Mouse (Mus musculus) neural tube, embryonic 15.5 days (tissue): ENCODE measurements at regions not wholly inside any gene's neighbourhood (a gene's known extent, or its start where the extent isn't known, plus 50 kb on each side); places are given as distances from the start of the nearest gene placed in this dataset.

Source experiments
- ATAC-seq: fragments of 200-750 bp; cut with Nextera tagmentation; 2 replicates; pipeline ENCODE4 v1.8.0; 2017; ENCODE audit warnings: mild to moderate bottlenecking, moderate TSS enrichment, moderate library complexity; ENCODE audit not compliant: low FRiP score
- H3K27ac ChIP-seq: fragments of 300-500 bp; sonication (generic); replicated peaks from 2 replicates; pipeline ENCODE4 v1.5.1; 2015; ENCODE audit warnings: mild to moderate bottlenecking, inconsistent platforms
- H3K27me3 ChIP-seq: fragments of 300-500 bp; sonication (generic); replicated peaks from 2 replicates; pipeline ENCODE4 v1.6.1; 2015; ENCODE audit warnings: inconsistent platforms
- H3K36me3 ChIP-seq: fragments of 300-500 bp; sonication (generic); 2 replicates; pipeline ENCODE4 v1.6.1; 2015; ENCODE audit warnings: inconsistent platforms
- H3K4me1 ChIP-seq: fragments of 300-500 bp; sonication (generic); 2 replicates; pipeline ENCODE4 v1.6.1; 2015; ENCODE audit warnings: inconsistent platforms
- H3K4me2 ChIP-seq: fragments of 300-500 bp; sonication (generic); 2 replicates; pipeline ENCODE4 v1.6.1; 2015; ENCODE audit warnings: inconsistent platforms, mild to moderate bottlenecking, moderate library complexity
- H3K4me3 ChIP-seq: fragments of 300-500 bp; sonication (generic); replicated peaks from 2 replicates; pipeline ENCODE4 v1.5.1; 2015; ENCODE audit warnings: mild to moderate bottlenecking, inconsistent platforms
- H3K9ac ChIP-seq: fragments of 300-500 bp; sonication (generic); replicated peaks from 2 replicates; pipeline ENCODE4 v1.6.1; 2015; ENCODE audit warnings: mild to moderate bottlenecking, inconsistent platforms
- H3K9me3 ChIP-seq: fragments of 300-500 bp; sonication (generic); replicated peaks from 2 replicates; pipeline ENCODE4 v1.6.1; 2016; ENCODE audit warnings: inconsistent platforms
- WGBS: fragments of 180-500 bp; shearing (Covaris S2); methylation state at CpG from one replicate; pipeline ENCODE4 v1.1.7; 2015; ENCODE audit warnings: mixed read lengths; 5-methylcytosine and 5-hydroxymethylcytosine counted together

DNA sequence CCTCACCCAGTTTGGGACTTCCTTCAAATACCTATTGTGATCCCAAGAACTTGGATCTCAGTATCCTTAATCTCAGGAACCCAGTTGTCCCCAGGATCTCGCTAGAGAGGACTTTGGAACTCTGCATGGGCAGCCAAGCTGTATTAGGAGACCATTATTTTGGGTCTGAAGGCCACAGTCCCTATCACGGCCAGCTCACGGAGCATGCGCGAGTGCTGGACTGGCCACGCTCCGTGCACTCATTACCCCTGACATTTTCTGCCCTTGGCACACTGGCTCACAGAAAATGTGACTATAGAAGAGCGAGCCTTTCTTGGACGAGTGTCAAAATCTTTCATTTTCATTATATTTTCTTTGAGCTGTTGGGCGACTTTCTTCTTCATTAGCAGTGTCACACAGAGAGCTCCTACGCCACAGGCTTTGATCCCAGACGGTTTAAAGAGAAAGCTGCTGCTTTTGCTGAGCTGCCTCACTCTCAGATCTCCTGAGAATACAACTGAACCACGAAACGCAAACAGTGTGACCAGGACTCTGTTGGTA lies 79.4 kb upstream of the Slc25a36 start:
- no peaks in the 10 kb centered on the region for H3K9me3 ChIP-seq
- no peak overlapping the region for H3K4me3 ChIP-seq
- WGBS = 80% methylated on average over 14 of the region's 14 CpGs
- H3K27me3 ChIP-seq = no peaks in the 10 kb centered on the region
- H3K27ac ChIP-seq = no peak overlapping the region
- peak overlapping the region; percentile 15; the same call in 1 of the 2 replicates for H3K4me2 ChIP-seq
- no peaks in the 10 kb centered on the region for H3K36me3 ChIP-seq
- H3K9ac ChIP-seq = no peak overlapping the region
- ATAC-seq = no peak
- H3K4me1 ChIP-seq = no peaks in the 10 kb centered on the region

DNA sequence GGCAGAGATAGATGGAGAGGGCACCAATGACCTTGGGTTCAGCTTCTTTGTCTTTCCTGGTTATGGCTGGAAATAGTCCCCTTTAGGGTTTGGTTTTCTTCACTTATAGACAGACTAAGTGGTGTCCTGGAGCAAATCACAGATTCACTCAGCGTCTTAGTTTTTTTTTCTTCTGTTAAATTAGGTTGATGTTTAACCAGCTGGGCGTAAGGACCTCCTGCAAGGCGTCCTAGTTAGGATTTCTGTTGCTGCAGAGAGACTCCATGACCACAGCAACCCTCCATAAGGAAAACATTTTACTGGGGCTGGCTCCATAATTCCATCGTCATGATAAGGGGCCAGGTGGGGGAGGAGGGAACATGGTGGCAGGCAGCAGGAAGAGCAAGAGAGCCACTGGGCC lies 78.7 kb upstream of the Slc25a36 start:
- H3K4me1 ChIP-seq = no peaks in the 10 kb centered on the region
- no peak overlapping the region for H3K27ac ChIP-seq
- ATAC-seq = no peak
- no peaks in the 10 kb centered on the region for H3K27me3 ChIP-seq
- no peaks in the 10 kb centered on the region for H3K9me3 ChIP-seq
- no peaks in the 10 kb centered on the region for H3K36me3 ChIP-seq
- H3K4me3 ChIP-seq = no peak overlapping the region
- no peak overlapping the region for H3K9ac ChIP-seq
- H3K4me2 ChIP-seq = no peak overlapping the region
- WGBS = 86% methylated on average over 4 of the region's 4 CpGs

DNA sequence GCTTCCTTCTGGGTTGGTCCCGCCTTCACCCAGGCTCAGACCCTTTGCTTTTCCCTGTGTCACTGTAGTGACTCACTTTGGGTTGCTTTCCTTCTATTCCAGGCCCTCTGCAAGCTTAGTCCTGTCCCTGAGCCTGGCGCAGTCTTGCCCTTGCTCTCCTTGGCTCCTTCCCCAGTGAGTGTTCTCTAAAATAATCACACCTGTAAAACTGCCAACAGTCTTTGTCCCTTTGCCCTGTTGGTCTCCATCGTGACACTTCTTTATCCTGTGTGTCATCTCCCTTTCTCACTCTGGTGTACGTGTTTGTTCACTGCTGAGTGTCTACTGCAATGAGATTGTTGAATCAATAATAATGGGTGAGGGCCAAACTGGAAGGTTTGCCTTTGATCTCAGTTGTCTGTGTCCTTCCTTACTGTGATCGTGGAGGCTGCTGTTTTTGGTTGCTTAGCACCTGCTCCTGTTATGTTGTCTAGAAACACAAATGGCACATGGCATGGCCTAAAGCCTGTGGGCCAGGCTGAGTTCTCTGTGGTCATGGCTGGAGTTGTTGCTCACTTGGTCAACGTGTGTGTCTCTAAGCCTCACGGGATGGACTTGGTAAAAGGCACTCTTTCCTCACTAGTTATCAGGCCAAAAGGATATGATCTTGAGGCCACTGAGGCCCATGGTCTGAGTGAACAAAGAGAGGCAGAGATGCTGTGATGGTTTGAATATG lies 77.8 kb upstream of the Slc25a36 start:
- no peak for ATAC-seq
- Histone ChIP-seq H3K4me2 (no peak overlapping the region), H3K9ac (no peak overlapping the region), H3K4me1 (no peaks in the 10 kb centered on the region), H3K27ac (no peak overlapping the region), H3K27me3 (no peaks in the 10 kb centered on the region), H3K36me3 (no peaks in the 10 kb centered on the region), H3K4me3 (no peak overlapping the region), H3K9me3 (no peaks in the 10 kb centered on the region)
- 84% methylated on average over 7 of the region's 7 CpGs for WGBS

DNA sequence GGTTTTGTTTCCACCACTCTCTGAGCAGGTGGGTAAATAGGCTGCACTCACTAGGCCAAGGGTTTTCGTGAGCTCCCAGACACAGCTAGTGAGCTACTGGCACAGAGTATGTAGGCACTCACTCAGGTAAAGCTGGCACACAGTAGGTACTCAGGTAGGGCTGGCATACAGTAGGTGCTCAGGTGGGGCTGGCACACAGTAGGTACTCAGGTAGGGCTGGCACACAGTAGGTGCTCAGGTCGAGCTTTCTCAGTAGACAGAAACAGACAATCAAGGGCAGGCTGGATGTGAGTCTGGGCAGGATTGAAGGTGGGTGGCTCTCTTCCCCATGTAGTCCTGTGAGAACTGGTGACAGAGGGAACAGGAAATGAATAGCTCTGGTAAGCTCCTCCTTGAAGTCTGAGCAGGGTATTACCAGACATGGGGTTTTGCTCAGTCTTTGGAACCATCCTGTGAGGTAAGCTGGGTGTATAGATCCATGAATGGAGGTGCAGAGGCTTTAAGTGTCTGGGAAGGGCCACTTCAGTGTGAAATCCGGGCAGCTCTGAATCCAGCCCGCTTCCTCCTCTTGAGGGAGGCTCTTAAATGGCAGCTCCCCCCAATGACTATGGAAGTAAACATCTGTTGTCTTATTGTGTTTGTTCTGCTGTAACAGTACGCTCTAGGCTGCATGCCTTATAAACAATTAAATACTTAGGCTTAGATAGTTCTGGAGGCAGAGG lies 62.4 kb upstream of the Slc25a36 start:
- Histone ChIP-seq H3K4me1 (no peaks in the 10 kb centered on the region), H3K9ac (no peak overlapping the region), H3K4me2 (no peak overlapping the region), H3K27me3 (no peaks in the 10 kb centered on the region), H3K27ac (no peak overlapping the region), H3K36me3 (no peaks in the 10 kb centered on the region), H3K9me3 (no peaks in the 10 kb centered on the region), H3K4me3 (no peak overlapping the region)
- ATAC-seq = no peak
- WGBS = 81% methylated on average over 5 of the region's 5 CpGs

DNA sequence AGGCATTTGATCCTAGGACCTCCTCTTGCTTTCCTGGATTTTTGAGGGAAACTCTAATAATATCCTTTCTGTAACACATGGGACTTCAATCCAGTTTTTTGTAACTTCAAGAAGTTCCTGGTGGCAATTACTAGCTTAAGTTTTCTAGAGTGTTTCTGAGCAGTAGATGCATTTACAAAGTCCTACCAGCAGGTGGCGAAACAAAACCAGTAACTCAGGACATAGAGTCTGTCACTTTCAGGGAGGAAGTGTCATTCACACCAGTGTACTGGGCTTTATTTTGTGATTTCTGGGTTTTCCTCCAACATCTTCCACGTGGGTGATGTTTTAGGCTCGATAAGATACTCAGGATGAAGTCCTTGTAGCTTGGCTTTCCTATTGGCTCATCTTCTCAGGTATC lies 61.1 kb upstream of the Slc25a36 start:
- no peaks in the 10 kb centered on the region for H3K36me3 ChIP-seq
- ATAC-seq = no peak
- H3K27ac ChIP-seq = no peak overlapping the region
- H3K4me1 ChIP-seq = no peaks in the 10 kb centered on the region
- no peaks in the 10 kb centered on the region for H3K27me3 ChIP-seq
- H3K4me3 ChIP-seq = no peak overlapping the region
- 13% methylated on average over 3 of the region's 3 CpGs for WGBS
- no peaks in the 10 kb centered on the region for H3K9me3 ChIP-seq
- no peak overlapping the region for H3K4me2 ChIP-seq
- no peak overlapping the region for H3K9ac ChIP-seq

DNA sequence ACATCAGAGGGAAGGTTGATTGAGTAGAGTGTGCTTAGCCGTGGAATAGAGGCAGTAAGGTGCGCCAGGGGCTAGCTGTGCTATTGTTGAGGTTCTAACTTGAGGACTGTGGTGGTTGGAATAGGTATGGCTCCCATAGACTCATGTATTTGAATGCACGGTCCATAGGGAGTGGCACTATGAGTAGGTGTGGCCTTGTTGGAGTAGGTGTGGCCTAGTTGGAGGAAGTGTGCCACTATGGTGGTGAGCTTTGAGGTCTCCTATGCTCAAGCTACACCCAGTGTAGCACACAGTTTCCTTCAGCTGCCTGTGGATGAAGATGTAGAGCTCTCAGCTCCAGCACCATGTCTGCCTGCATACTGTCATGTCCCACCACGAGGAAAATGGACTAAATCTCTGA lies 60.5 kb upstream of the Slc25a36 start:
- H3K36me3 ChIP-seq = no peaks in the 10 kb centered on the region
- no peaks in the 10 kb centered on the region for H3K9me3 ChIP-seq
- no peak overlapping the region for H3K27ac ChIP-seq
- no peak for ATAC-seq
- no peak overlapping the region for H3K4me2 ChIP-seq
- no peaks in the 10 kb centered on the region for H3K27me3 ChIP-seq
- no peak overlapping the region for H3K9ac ChIP-seq
- no peak overlapping the region for H3K4me3 ChIP-seq
- no peaks in the 10 kb centered on the region for H3K4me1 ChIP-seq
- WGBS = 96% methylated on average over 4 of the region's 4 CpGs

DNA sequence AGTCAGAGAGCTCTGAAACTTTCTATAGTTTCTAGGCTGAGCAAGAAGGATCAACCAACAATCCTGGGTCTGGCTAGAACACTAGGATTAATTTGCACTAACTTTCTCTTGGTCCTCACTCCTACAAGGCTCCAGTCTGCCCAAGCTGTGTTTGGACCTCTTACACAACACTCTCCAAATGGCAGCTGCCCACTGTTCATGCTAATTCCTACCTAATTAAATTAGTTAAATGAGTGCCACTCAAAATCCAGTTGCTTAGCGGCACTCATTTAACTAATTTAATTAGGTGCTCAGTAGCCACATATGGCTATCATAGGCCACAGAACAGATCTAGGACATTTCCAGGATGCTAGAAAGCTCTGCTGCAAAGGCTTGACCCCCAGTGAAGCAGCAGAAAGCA lies 59.9 kb upstream of the Slc25a36 start:
- no peak overlapping the region for H3K4me2 ChIP-seq
- H3K27me3 ChIP-seq = no peaks in the 10 kb centered on the region
- no peaks in the 10 kb centered on the region for H3K9me3 ChIP-seq
- H3K9ac ChIP-seq = no peak overlapping the region
- H3K4me1 ChIP-seq = no peaks in the 10 kb centered on the region
- H3K36me3 ChIP-seq = no peaks in the 10 kb centered on the region
- ATAC-seq = no peak
- H3K4me3 ChIP-seq = no peak overlapping the region
- H3K27ac ChIP-seq = no peak overlapping the region
- WGBS = 68% methylated on average over 1 of the region's 1 CpGs

DNA sequence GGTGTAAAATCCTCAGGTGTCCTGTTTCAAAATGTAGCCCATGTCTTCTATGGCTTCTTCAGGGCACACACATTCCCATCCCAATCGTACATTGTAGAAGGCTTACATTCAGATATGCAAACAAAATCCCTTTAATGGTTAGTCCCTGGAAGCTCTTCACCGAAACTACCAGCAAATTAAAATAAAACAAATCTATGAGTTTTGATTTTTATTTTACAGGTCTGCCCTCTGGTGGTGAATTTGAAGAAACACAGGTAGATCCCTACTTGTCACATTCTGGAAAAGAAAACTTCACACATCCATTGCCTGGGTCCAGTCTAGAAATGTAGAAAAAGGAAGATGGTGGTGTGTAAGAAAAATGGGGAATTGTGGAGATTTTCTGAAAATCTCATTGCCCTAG lies 51.5 kb upstream of the Slc25a36 start:
- Histone ChIP-seq H3K9ac (no peak overlapping the region), H3K27me3 (peaks cover 3% of the 10 kb centered on the region; the same call in 1 of the 2 replicates), H3K9me3 (no peaks in the 10 kb centered on the region), H3K4me3 (no peak overlapping the region), H3K4me2 (no peak overlapping the region), H3K4me1 (no peaks in the 10 kb centered on the region), H3K36me3 (no peaks in the 10 kb centered on the region), H3K27ac (no peak overlapping the region)
- 34% methylated on average over 2 of the region's 2 CpGs for WGBS
- ATAC-seq = no peak
